Mouse (Mus musculus): ENCODE results near the gene Slc25a51.
"Not testable (repeated sequence)": the region's sequence is repeated elsewhere in the genome, so short reads cannot be mapped to it uniquely, and the experiment has no call there.

The Slc25a51 gene

GRCm38 (mm10) chr4:45399421-45400210 is 8.9 kb downstream of the Slc25a51 start:
- DNase-seq (ENCODE audit: low spot score in 2 of 2): peak in 1 of 2 experiments; percentile 15

DNA sequence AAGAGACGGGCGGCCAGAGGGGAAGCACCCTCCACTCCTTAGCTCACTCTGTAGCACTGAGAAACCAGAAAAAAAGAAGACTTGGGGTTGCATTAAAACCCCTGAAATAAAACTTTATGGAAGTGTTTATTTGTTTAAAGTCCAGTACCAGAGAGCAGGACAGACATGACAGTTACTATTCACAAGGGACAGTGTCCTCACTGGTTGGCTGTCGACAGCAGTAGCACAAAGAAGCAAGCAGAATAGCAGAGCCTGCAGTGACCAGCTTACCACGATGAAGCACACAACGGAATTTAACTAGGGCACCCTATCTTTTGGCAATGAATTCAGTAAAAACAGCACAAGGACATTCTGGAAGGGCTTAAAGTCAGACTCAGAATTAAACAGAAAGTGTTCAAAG is 10.3 kb downstream of the Slc25a51 start:
- not testable (repeated sequence) for DNase-seq (ENCODE audit: low spot score in 2 of 2)

DNA sequence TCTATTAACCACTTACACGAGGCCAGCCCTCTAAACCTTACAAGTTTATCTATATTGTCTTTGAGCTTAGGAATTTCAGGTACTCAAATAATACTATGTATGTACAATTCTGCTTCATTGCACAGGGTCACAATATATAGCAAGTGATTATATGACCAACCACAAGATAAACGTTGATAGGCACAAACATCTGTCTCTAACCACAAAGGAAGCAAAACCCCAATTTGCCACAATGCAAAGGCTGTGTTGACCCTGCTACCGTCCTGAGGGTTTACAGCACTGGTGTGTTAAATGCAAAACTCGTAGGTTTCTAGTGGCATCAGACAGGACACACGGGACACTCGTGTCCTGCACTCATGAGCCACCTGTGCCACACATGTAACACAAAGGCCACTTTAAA is 12.4 kb downstream of the Slc25a51 start:
- DNase-seq (ENCODE audit: low spot score in 2 of 2): peak in 1 of 2 experiments; percentile 14

GRCm38 (mm10) chr4:45393658-45394057 is 14.9 kb downstream of the Slc25a51 start:
- DNase-seq (ENCODE audit: low spot score in 2 of 2): no peak

DNA sequence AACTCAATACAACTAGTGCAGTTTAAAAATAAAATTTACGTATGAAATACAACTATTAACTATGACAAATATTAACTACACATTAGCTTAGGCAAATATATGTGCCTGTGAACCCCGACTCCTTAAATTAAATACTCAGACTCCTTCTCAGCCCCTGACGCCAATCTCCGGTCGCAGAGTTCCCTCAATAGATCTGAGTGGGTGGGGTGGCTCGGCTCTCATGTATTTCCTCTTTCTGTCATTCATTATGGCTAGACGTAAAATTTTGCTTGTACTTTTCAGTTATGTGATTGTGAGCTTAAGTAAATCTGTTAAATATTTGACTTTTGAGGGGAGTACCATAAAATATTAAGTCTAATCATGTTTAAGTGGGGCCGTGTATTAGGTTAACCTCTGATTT is 15.6 kb downstream of the Slc25a51 start:
- DNase-seq (ENCODE audit: low spot score in 2 of 2): no peak

- DNase-seq (ENCODE audit: low spot score in 2 of 2): no peak
Observed at GRCm38 (mm10) chr4:45392572-45392971, 16.0 kb downstream of the Slc25a51 start.

DNA sequence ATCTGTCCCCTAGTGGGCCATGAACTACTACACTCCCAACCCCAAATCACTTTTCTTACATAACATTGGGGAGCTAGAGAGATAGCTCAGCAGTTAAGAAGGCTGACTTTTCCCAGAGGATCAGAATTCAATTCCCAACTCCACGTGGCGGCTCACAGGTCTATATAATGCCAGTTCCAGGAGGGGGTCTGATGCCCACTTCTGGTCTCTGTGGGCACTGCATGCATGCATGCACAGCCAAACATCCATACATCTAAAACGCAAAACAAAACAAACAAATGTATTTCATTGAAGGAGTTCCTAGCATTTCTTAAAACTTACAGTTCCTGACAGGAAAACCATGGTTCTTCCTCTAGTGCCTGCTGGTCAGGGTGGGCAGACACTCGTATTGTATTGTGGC is 16.5 kb downstream of the Slc25a51 start:
- DNase-seq (ENCODE audit: low spot score in 2 of 2): no peak

GRCm38 (mm10) chr4:45387296-45387695 is 21.3 kb downstream of the Slc25a51 start:
- DNase-seq (ENCODE audit: low spot score in 2 of 2): not testable (repeated sequence)

GRCm38 (mm10) chr4:45382133-45382532 is 26.4 kb downstream of the Slc25a51 start:
- not testable (repeated sequence) for DNase-seq (ENCODE audit: low spot score in 2 of 2)

- DNase-seq (ENCODE audit: low spot score in 2 of 2): not testable (repeated sequence)
Observed at GRCm38 (mm10) chr4:45380903-45381580, 27.5 kb downstream of the Slc25a51 start.

DNA sequence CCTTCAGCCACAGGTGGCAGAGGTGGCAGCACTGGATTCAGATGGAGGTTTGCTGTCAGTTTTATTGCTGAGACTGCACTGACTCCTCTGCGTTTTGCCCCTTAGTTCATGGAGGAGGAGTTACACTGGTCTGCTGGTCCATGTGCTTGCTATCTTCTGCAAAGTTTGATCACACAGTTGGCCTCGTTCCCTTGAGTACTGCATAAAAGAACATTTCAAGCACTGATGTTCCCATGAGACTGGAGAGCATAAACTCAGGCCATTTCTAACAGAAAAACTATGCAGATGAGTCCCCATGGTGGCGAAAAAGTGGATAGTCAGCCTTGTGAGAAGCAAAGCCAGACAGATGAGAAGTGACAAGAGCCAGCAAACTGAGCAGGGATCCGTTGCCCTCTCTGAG is 32.0 kb downstream of the Slc25a51 start:
- no peak for DNase-seq (ENCODE audit: low spot score in 2 of 2)

GRCm38 (mm10) chr4:45374879-45375278 is 33.7 kb downstream of the Slc25a51 start:
- DNase-seq (ENCODE audit: low spot score in 2 of 2): no peak

GRCm38 (mm10) chr4:45371261-45371660 is 37.3 kb downstream of the Slc25a51 start:
- DNase-seq (ENCODE audit: low spot score in 2 of 2): no peak

GRCm38 (mm10) chr4:45356653-45357052 is 51.9 kb downstream of the Slc25a51 start:
- no peak for DNase-seq (ENCODE audit: low spot score in 2 of 2)

Data from spleen, postnatal 10 days (tissue).